Mouse (Mus musculus): ENCODE measurements at regions not wholly inside any gene's neighbourhood (a gene's known extent, or its start where the extent isn't known, plus 50 kb on each side); places are given as distances from the start of the nearest gene placed in this dataset.

GRCm38 (mm10) chr10:39260061-39260460 lies 96.5 kb upstream of the Ccn6 start:
- H3K9ac ChIP-seq (ENCODE audit: low read depth, low read length): no peak overlapping the region
- H3K27ac ChIP-seq (ENCODE audit: low read depth, low read length): no peak overlapping the region
- no peaks in the 10 kb centered on the region for H3K9me3 ChIP-seq (ENCODE audit: control insufficient read depth, low read length)
- peaks cover 12% of the 10 kb centered on the region for H3K4me1 ChIP-seq (ENCODE audit: control insufficient read depth, insufficient read depth, low read length)
- H3K4me2 ChIP-seq (replicated peaks; ENCODE audit: low read depth, low read length): no peak overlapping the region
- 86% methylated on average over 6 of the region's 6 CpGs for WGBS
- H3K36me3 ChIP-seq (ENCODE audit: control insufficient read depth, insufficient read depth, low read length): no peaks in the 10 kb centered on the region
- no peak for ATAC-seq (ENCODE audit: low FRiP score, low TSS enrichment)
- no peak overlapping the region for H3K4me3 ChIP-seq (ENCODE audit: low read length)
- no peaks in the 10 kb centered on the region for H3K27me3 ChIP-seq (ENCODE audit: control insufficient read depth, insufficient read depth, low read length)

GRCm38 (mm10) chr10:39257371-39258154 lies 94.0 kb upstream of the Ccn6 start:
- no peak for ATAC-seq (ENCODE audit: low FRiP score, low TSS enrichment)
- H3K27me3 ChIP-seq (ENCODE audit: control insufficient read depth, insufficient read depth, low read length): no peaks in the 10 kb centered on the region

GRCm38 (mm10) chr10:39254561-39254960 lies 91.0 kb upstream of the Ccn6 start:
- Histone ChIP-seq H3K4me1 (ENCODE audit: control insufficient read depth, insufficient read depth, low read length) (no peaks in the 10 kb centered on the region), H3K4me3 (ENCODE audit: low read length) (no peak overlapping the region), H3K9me3 (ENCODE audit: control insufficient read depth, low read length) (no peaks in the 10 kb centered on the region), H3K9ac (ENCODE audit: low read depth, low read length) (no peak overlapping the region), H3K4me2 (replicated peaks; ENCODE audit: low read depth, low read length) (no peak overlapping the region), H3K27me3 (ENCODE audit: control insufficient read depth, insufficient read depth, low read length) (no peaks in the 10 kb centered on the region), H3K27ac (ENCODE audit: low read depth, low read length) (no peak overlapping the region), H3K36me3 (ENCODE audit: control insufficient read depth, insufficient read depth, low read length) (no peaks in the 10 kb centered on the region)
- 64% methylated on average over 2 of the region's 2 CpGs for WGBS
- ATAC-seq (ENCODE audit: low FRiP score, low TSS enrichment): no peak

More at GRCm38 (mm10) chr10:39257371-39258154, 94.0 kb upstream of the Ccn6 start:
- H3K27ac ChIP-seq (ENCODE audit: low read depth, low read length): no peak overlapping the region
- 85% methylated on average over 2 of the region's 2 CpGs for WGBS
- no peaks in the 10 kb centered on the region for H3K9me3 ChIP-seq (ENCODE audit: control insufficient read depth, low read length)
- H3K36me3 ChIP-seq (ENCODE audit: control insufficient read depth, insufficient read depth, low read length): no peaks in the 10 kb centered on the region
- peaks cover 5% of the 10 kb centered on the region; the same call in 1 of the 2 replicates for H3K4me1 ChIP-seq (ENCODE audit: control insufficient read depth, insufficient read depth, low read length)
- no peak overlapping the region for H3K9ac ChIP-seq (ENCODE audit: low read depth, low read length)
- no peak overlapping the region for H3K4me3 ChIP-seq (ENCODE audit: low read length)
- H3K4me2 ChIP-seq (replicated peaks; ENCODE audit: low read depth, low read length): no peak overlapping the region

- Histone ChIP-seq H3K4me2 (replicated peaks; ENCODE audit: low read depth, low read length) (no peak overlapping the region), H3K4me3 (ENCODE audit: low read length) (no peak overlapping the region), H3K27ac (ENCODE audit: low read depth, low read length) (no peak overlapping the region), H3K4me1 (ENCODE audit: control insufficient read depth, insufficient read depth, low read length) (no peaks in the 10 kb centered on the region), H3K27me3 (ENCODE audit: control insufficient read depth, insufficient read depth, low read length) (no peaks in the 10 kb centered on the region), H3K9me3 (ENCODE audit: control insufficient read depth, low read length) (no peaks in the 10 kb centered on the region), H3K9ac (ENCODE audit: low read depth, low read length) (no peak overlapping the region), H3K36me3 (ENCODE audit: control insufficient read depth, insufficient read depth, low read length) (no peaks in the 10 kb centered on the region)
- WGBS: 77% methylated on average over 3 of the region's 3 CpGs
- no peak for ATAC-seq (ENCODE audit: low FRiP score, low TSS enrichment)
Measured at GRCm38 (mm10) chr10:39250039-39250438, 86.4 kb upstream of the Ccn6 start.

GRCm38 (mm10) chr10:39248486-39248885 lies 84.9 kb upstream of the Ccn6 start:
- no peak for ATAC-seq (ENCODE audit: low FRiP score, low TSS enrichment)
- Histone ChIP-seq H3K9me3 (ENCODE audit: control insufficient read depth, low read length) (no peaks in the 10 kb centered on the region), H3K4me2 (replicated peaks; ENCODE audit: low read depth, low read length) (no peak overlapping the region), H3K27ac (ENCODE audit: low read depth, low read length) (no peak overlapping the region), H3K9ac (ENCODE audit: low read depth, low read length) (no peak overlapping the region), H3K4me3 (ENCODE audit: low read length) (no peak overlapping the region), H3K4me1 (ENCODE audit: control insufficient read depth, insufficient read depth, low read length) (no peaks in the 10 kb centered on the region), H3K27me3 (ENCODE audit: control insufficient read depth, insufficient read depth, low read length) (no peaks in the 10 kb centered on the region), H3K36me3 (ENCODE audit: control insufficient read depth, insufficient read depth, low read length) (no peaks in the 10 kb centered on the region)
- 77% methylated on average over 4 of the region's 4 CpGs for WGBS

GRCm38 (mm10) chr10:39246984-39247383 lies 83.4 kb upstream of the Ccn6 start:
- Histone ChIP-seq H3K27ac (ENCODE audit: low read depth, low read length) (no peak overlapping the region), H3K27me3 (ENCODE audit: control insufficient read depth, insufficient read depth, low read length) (no peaks in the 10 kb centered on the region), H3K4me1 (ENCODE audit: control insufficient read depth, insufficient read depth, low read length) (no peaks in the 10 kb centered on the region), H3K9me3 (ENCODE audit: control insufficient read depth, low read length) (no peaks in the 10 kb centered on the region), H3K36me3 (ENCODE audit: control insufficient read depth, insufficient read depth, low read length) (no peaks in the 10 kb centered on the region), H3K4me3 (ENCODE audit: low read length) (no peak overlapping the region), H3K4me2 (replicated peaks; ENCODE audit: low read depth, low read length) (no peak overlapping the region), H3K9ac (ENCODE audit: low read depth, low read length) (no peak overlapping the region)
- no peak for ATAC-seq (ENCODE audit: low FRiP score, low TSS enrichment)
- WGBS: 38% methylated on average over 3 of the region's 3 CpGs

GRCm38 (mm10) chr10:39245141-39245540 lies 81.5 kb upstream of the Ccn6 start:
- no peak overlapping the region for H3K9ac ChIP-seq (ENCODE audit: low read depth, low read length)
- H3K4me3 ChIP-seq (ENCODE audit: low read length): no peak overlapping the region
- H3K4me2 ChIP-seq (replicated peaks; ENCODE audit: low read depth, low read length): no peak overlapping the region
- H3K9me3 ChIP-seq (ENCODE audit: control insufficient read depth, low read length): no peaks in the 10 kb centered on the region
- no peak overlapping the region for H3K27ac ChIP-seq (ENCODE audit: low read depth, low read length)
- no peaks in the 10 kb centered on the region for H3K27me3 ChIP-seq (ENCODE audit: control insufficient read depth, insufficient read depth, low read length)
- no peaks in the 10 kb centered on the region for H3K36me3 ChIP-seq (ENCODE audit: control insufficient read depth, insufficient read depth, low read length)
- 67% methylated on average over 4 of the region's 4 CpGs for WGBS
- no peaks in the 10 kb centered on the region for H3K4me1 ChIP-seq (ENCODE audit: control insufficient read depth, insufficient read depth, low read length)
- no peak for ATAC-seq (ENCODE audit: low FRiP score, low TSS enrichment)

- no peak for ATAC-seq (ENCODE audit: low FRiP score, low TSS enrichment)
- Histone ChIP-seq H3K9me3 (ENCODE audit: control insufficient read depth, low read length) (no peaks in the 10 kb centered on the region), H3K27me3 (ENCODE audit: control insufficient read depth, insufficient read depth, low read length) (no peaks in the 10 kb centered on the region), H3K36me3 (ENCODE audit: control insufficient read depth, insufficient read depth, low read length) (no peaks in the 10 kb centered on the region), H3K4me1 (ENCODE audit: control insufficient read depth, insufficient read depth, low read length) (0 out of 2 replicates have a peak, but pooled peaks cover 6% of the 10 kb centered on the region), H3K9ac (ENCODE audit: low read depth, low read length) (no peak overlapping the region), H3K27ac (ENCODE audit: low read depth, low read length) (no peak overlapping the region), H3K4me2 (replicated peaks; ENCODE audit: low read depth, low read length) (no peak overlapping the region), H3K4me3 (ENCODE audit: low read length) (no peak overlapping the region)
- 90% methylated on average over 6 of the region's 6 CpGs for WGBS
Measured at GRCm38 (mm10) chr10:39244061-39244460, 80.5 kb upstream of the Ccn6 start.

- no peak overlapping the region for H3K27ac ChIP-seq (ENCODE audit: low read depth, low read length)
- H3K27me3 ChIP-seq (ENCODE audit: control insufficient read depth, insufficient read depth, low read length): no peaks in the 10 kb centered on the region
- no peak overlapping the region for H3K9ac ChIP-seq (ENCODE audit: low read depth, low read length)
- H3K36me3 ChIP-seq (ENCODE audit: control insufficient read depth, insufficient read depth, low read length): no peaks in the 10 kb centered on the region
- no peak overlapping the region for H3K4me2 ChIP-seq (replicated peaks; ENCODE audit: low read depth, low read length)
- ATAC-seq (ENCODE audit: low FRiP score, low TSS enrichment): no peak
- H3K4me1 ChIP-seq (ENCODE audit: control insufficient read depth, insufficient read depth, low read length): 0 out of 2 replicates have a peak, but pooled peaks cover 6% of the 10 kb centered on the region
- 93% methylated on average over 5 of the region's 5 CpGs for WGBS
- H3K4me3 ChIP-seq (ENCODE audit: low read length): no peak overlapping the region
- H3K9me3 ChIP-seq (ENCODE audit: control insufficient read depth, low read length): no peaks in the 10 kb centered on the region
Measured at GRCm38 (mm10) chr10:39242398-39242797, 78.8 kb upstream of the Ccn6 start.

Data from kidney, embryonic 14.5 days (tissue).